Comparison of ENCODE assay signal across 7 mouse cellular contexts in the genomic region with DNA sequence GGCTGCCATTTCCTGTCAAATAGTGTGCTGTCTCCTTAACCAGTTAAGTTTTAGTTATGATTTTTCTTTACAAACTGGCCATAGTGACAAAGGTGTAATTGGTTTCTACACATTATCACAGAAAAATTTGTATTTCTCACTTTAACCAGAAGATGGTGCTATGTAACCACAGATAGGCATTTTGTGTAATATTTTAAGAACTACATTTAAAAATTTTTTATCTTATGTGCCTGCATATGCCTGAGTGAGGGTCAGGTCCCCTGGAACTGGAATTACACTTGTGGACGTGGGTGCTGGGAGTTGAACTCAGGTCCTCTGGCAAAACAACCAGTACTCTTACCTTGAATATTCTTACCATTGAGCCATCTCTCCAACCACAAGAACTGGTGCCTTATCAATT. TPM values are rescaled to one million over a fixed set of nuclear protein-coding genes. Genes with fewer than 3 reads are reported as not detected.
DNase-seq lines count a peak whose midpoint lies in the region; ATAC-seq and TF ChIP-seq lines count a peak whose summit lies in the region.

No protein-coding gene starts in this region.

- peaks cover 51% of the 10 kb centered on the region for H3K36me3 ChIP-seq in hindbrain, embryonic 14.5 days (replicated peaks; ENCODE audit: control insufficient read depth, insufficient read depth)
- peaks cover 85% of the 10 kb centered on the region for H3K36me3 ChIP-seq in hindbrain, embryonic 10.5 days

- no peaks in the 10 kb centered on the region for H3K27me3 ChIP-seq in hindbrain, embryonic 14.5 days (ENCODE audit: control insufficient read depth, insufficient read depth, low read length)
- H3K27me3 ChIP-seq in hindbrain, embryonic 10.5 days (ENCODE audit: insufficient read depth, poor library complexity, severe bottlenecking): no peaks in the 10 kb centered on the region

- peak; percentile 80 for DNase-seq in hindbrain, embryonic 14.5 days (ENCODE audit: low spot score)
- no peak for DNase-seq in hindbrain, embryonic 10.5 days (ENCODE audit: low spot score)
- peak; percentile 64 for DNase-seq in 3T3-L1 (ENCODE audit: low read depth, low spot score)
- peak; percentile 26 to 29 for DNase-seq in B cell, adult 2 months
- DNase-seq in brain, embryonic 14.5 days (ENCODE audit: low read depth): peak; percentile 55
- DNase-seq in adrenal gland, postnatal 14 days: no peak
- no peak for DNase-seq in gastrocnemius, postnatal 10 days

- ATAC-seq in hindbrain, embryonic 14.5 days (ENCODE audit: low FRiP score): no peak

- no peak for TF ChIP-seq POLR2A in brain, embryonic 14.5 days (IDR thresholded peaks at IDR 0.05; ENCODE audit: borderline replicate concordance, extremely low read depth, insufficient read depth, insufficient read length, poor library complexity, severe bottlenecking)

- WGBS in hindbrain, embryonic 14.5 days: 62% methylated on average over 1 of the region's 1 CpGs
- WGBS in hindbrain, embryonic 10.5 days: 67% methylated on average over 1 of the region's 1 CpGs

- H3K9ac ChIP-seq in hindbrain, embryonic 14.5 days: no peak overlapping the region

- no peak overlapping the region for H3K27ac ChIP-seq in hindbrain, embryonic 14.5 days
- H3K27ac ChIP-seq in hindbrain, embryonic 10.5 days: no peak overlapping the region

- TF ChIP-seq CTCF in brain, embryonic 14.5 days (IDR thresholded peaks at IDR 0.05; ENCODE audit: borderline replicate concordance, extremely low read depth, insufficient read depth, insufficient read length): 0 out of 2 replicates have a peak, but pooled peaks have one; percentile 26

- no peak overlapping the region for H3K4me3 ChIP-seq in hindbrain, embryonic 14.5 days (replicated peaks; ENCODE audit: low read length)
- no peak overlapping the region for H3K4me3 ChIP-seq in hindbrain, embryonic 10.5 days

- no peak overlapping the region for H3K4me2 ChIP-seq in hindbrain, embryonic 14.5 days (replicated peaks)

- peaks cover 6% of the 10 kb centered on the region; the same call in 1 of the 2 replicates for H3K4me1 ChIP-seq in hindbrain, embryonic 14.5 days (replicated peaks; ENCODE audit: control insufficient read depth, insufficient read depth, low read length)
- H3K4me1 ChIP-seq in hindbrain, embryonic 10.5 days (replicated peaks): no peaks in the 10 kb centered on the region

- H3K9me3 ChIP-seq in hindbrain, embryonic 14.5 days (ENCODE audit: control insufficient read depth, low read length): no peaks in the 10 kb centered on the region
- no peaks in the 10 kb centered on the region for H3K9me3 ChIP-seq in hindbrain, embryonic 10.5 days

RNA-seq across cellular contexts. Expression of a gene that starts 13.4 kb away (rescaled TPM):
- polyA plus RNA-seq in hindbrain, embryonic 14.5 days (2014; fragmentation: Nextera tagmentation; extraction: Ambion mirVana): 98.9 and 102 TPM in 2 replicates
- 76.4 and 86.5 TPM in 2 replicates for polyA plus RNA-seq in hindbrain, embryonic 10.5 days (2016; fragmentation: Nextera tagmentation; extraction: Ambion mirVana)
- polyA plus RNA-seq in brain, embryonic 14.5 days (2012; rRNA removed): 53.4 and 64.6 TPM in 2 replicates
- total RNA-seq in adrenal gland, postnatal 14 days (2021): 103 and 113 TPM in 2 replicates
- 100 to 1,000 TPM; 212 to 218 TPM for total RNA-seq in gastrocnemius, postnatal 10 days (2021)

RNA-seq across cellular contexts. Expression of a gene that starts 35.6 kb away (rescaled TPM):
- polyA plus RNA-seq in hindbrain, embryonic 14.5 days (2014; fragmentation: Nextera tagmentation; extraction: Ambion mirVana): 371 and 400 TPM in 2 replicates
- 422 and 455 TPM in 2 replicates for polyA plus RNA-seq in hindbrain, embryonic 10.5 days (2016; fragmentation: Nextera tagmentation; extraction: Ambion mirVana)
- polyA plus RNA-seq in brain, embryonic 14.5 days (2012; rRNA removed): 231 and 242 TPM in 2 replicates
- 133 and 134 TPM in 2 replicates for total RNA-seq in adrenal gland, postnatal 14 days (2021)
- total RNA-seq in gastrocnemius, postnatal 10 days (2021): 100 to 1,000 TPM; 111 to 139 TPM

RNA-seq across cellular contexts. Expression of a gene that starts 48.8 kb away (rescaled TPM):
- 261 and 297 TPM in 2 replicates for polyA plus RNA-seq in hindbrain, embryonic 14.5 days (2014; fragmentation: Nextera tagmentation; extraction: Ambion mirVana)
- 360 and 381 TPM in 2 replicates for polyA plus RNA-seq in hindbrain, embryonic 10.5 days (2016; fragmentation: Nextera tagmentation; extraction: Ambion mirVana)
- polyA plus RNA-seq in brain, embryonic 14.5 days (2012; rRNA removed): 138 and 177 TPM in 2 replicates
- total RNA-seq in adrenal gland, postnatal 14 days (2021): 178 and 191 TPM in 2 replicates
- 100 to 1,000 TPM; 222 to 273 TPM for total RNA-seq in gastrocnemius, postnatal 10 days (2021)

Comparison
In these comparisons a context has a peak if more than half of its experiments do, and no peak if none do; other contexts are left out.
1. DNase-seq: peak in hindbrain, embryonic 14.5 days (single experiment), 3T3-L1 (single experiment), B cell, adult 2 months (2 of 2) and brain, embryonic 14.5 days (single experiment); none in hindbrain, embryonic 10.5 days (single experiment), adrenal gland, postnatal 14 days (single experiment) and gastrocnemius, postnatal 10 days (single experiment).